Mouse (Mus musculus): ENCODE measurements around the gene F2rl3. TPM values are rescaled to one million over a fixed set of nuclear protein-coding genes. Genes with fewer than 3 reads are reported as not detected.

The F2rl3 gene
- polyA plus RNA-seq, 1 experiment from 2014 or later = 0.94 TPM

- H3K9me3 ChIP-seq = no peaks in the 10 kb centered on the region
- H3K4me1 ChIP-seq = no peaks in the 10 kb centered on the region
- peaks cover 95% of the 10 kb centered on the region for H3K36me3 ChIP-seq
- H3K27me3 ChIP-seq = no peaks in the 10 kb centered on the region
- H3K4me2 ChIP-seq (replicated peaks) = no peak overlapping the region
- H3K4me3 ChIP-seq = no peak overlapping the region
- no peak overlapping the region for H3K27ac ChIP-seq
- no peak overlapping the region for H3K9ac ChIP-seq
- ATAC-seq (ENCODE audit: low FRiP score, low read depth) = no peak
- 85% methylated on average over 3 of the region's 3 CpGs for WGBS
These were observed 10.6 kb upstream of the F2rl3 start for GRCm38 (mm10) chr8:72751126-72751525.

DNA sequence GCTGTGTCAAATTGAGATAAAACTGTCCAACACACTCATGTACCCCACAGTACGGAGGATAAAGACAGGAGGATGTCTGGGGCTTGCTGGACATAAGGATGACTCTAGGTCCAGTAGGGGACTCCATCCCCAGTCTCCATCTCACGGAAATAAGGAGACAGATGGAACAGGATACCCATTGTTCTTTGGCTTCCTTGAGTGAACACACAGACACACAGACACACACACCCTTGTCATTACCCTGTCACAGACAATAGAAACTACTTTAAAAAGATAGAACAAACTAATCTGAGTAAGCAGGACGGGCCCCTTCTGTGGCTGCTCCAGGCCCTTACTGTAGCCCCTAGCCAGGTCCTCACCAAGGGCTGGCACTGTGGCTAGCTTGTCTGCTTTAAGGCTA, 9.4 kb upstream of the F2rl3 start:
- ATAC-seq (ENCODE audit: low FRiP score, low read depth) = no peak
- Histone ChIP-seq H3K9me3 (no peaks in the 10 kb centered on the region), H3K27me3 (no peaks in the 10 kb centered on the region), H3K4me1 (no peaks in the 10 kb centered on the region), H3K36me3 (peaks cover 95% of the 10 kb centered on the region), H3K4me3 (no peak overlapping the region), H3K27ac (no peak overlapping the region), H3K4me2 (replicated peaks) (no peak overlapping the region), H3K9ac (no peak overlapping the region)
- 95% methylated on average over 3 of the region's 3 CpGs for WGBS

- H3K36me3 ChIP-seq = peaks cover 95% of the 10 kb centered on the region
- H3K4me1 ChIP-seq = no peaks in the 10 kb centered on the region
- no peak overlapping the region for H3K9ac ChIP-seq
- no peak for ATAC-seq (ENCODE audit: low FRiP score, low read depth)
- H3K27me3 ChIP-seq = no peaks in the 10 kb centered on the region
- WGBS = 95% methylated on average over 9 of the region's 9 CpGs
- H3K4me3 ChIP-seq = no peak overlapping the region
- no peak overlapping the region for H3K4me2 ChIP-seq (replicated peaks)
- H3K27ac ChIP-seq = no peak overlapping the region
- no peaks in the 10 kb centered on the region for H3K9me3 ChIP-seq
These were observed 8.5 kb upstream of the F2rl3 start for GRCm38 (mm10) chr8:72753165-72753564.

GRCm38 (mm10) chr8:72753781-72754180, 7.9 kb upstream of the F2rl3 start:
- Histone ChIP-seq H3K27ac (no peak overlapping the region), H3K36me3 (peaks cover 95% of the 10 kb centered on the region), H3K4me2 (replicated peaks) (no peak overlapping the region), H3K27me3 (no peaks in the 10 kb centered on the region), H3K4me3 (no peak overlapping the region), H3K4me1 (no peaks in the 10 kb centered on the region), H3K9ac (no peak overlapping the region), H3K9me3 (no peaks in the 10 kb centered on the region)
- WGBS = 92% methylated on average over 2 of the region's 2 CpGs
- no peak for ATAC-seq (ENCODE audit: low FRiP score, low read depth)

DNA sequence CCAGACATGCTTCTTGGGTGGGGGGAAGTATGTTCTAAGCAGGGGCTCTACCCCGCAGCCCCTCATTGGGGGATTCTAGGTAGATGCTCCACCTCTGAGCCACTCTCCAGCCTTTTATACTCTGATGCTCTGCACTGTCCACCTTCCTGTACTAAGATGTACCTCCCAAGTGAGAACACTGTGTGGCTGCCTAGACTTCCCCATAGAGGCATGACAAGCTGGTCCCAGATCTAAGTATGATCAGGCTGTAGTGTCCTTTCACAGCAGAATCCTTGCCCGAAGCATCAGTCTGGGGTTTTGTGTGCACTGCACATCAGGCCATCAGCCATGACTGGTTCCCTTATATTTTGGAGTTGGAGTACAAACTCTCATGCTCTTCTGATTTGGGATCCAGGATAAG, 5.6 kb upstream of the F2rl3 start:
- peaks cover 87% of the 10 kb centered on the region for H3K36me3 ChIP-seq
- H3K4me3 ChIP-seq = no peak overlapping the region
- H3K27ac ChIP-seq = no peak overlapping the region
- H3K9ac ChIP-seq = no peak overlapping the region
- 97% methylated on average over 2 of the region's 2 CpGs for WGBS
- ATAC-seq (ENCODE audit: low FRiP score, low read depth) = no peak
- no peaks in the 10 kb centered on the region for H3K9me3 ChIP-seq
- no peaks in the 10 kb centered on the region for H3K4me1 ChIP-seq
- no peaks in the 10 kb centered on the region for H3K27me3 ChIP-seq
- no peak overlapping the region for H3K4me2 ChIP-seq (replicated peaks)

DNA sequence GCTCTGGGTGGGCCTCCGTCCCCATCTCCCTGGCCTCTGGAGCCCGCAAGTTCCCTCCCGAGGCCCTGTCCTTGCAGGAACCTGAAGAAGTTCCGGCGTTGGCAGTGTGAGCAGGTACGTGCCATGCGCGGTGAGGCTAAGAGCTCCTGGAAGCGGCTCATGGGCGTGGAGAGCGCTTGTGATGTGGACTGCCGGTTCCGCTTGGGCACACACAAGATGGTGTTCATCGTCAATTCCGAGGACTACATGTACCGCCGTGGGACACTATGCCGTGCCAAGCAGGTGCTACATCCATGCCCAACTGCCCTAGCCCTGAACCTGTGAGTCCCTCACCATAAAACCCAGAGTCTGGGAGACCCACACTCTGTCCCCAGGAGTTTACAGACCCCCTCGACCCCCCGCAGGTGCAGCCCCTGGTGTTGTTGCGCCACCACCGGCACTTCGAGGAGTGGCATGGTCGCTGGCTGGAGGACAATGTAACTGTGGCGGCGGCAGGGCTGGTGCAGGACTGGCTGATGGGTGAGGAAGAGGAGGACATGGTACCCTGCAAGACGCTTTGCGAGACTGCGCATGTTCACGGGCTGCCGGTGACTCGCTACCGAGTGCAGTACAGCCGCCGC, 4.8 kb upstream of the F2rl3 start:
- no peaks in the 10 kb centered on the region for H3K27me3 ChIP-seq
- no peak overlapping the region for H3K27ac ChIP-seq
- ATAC-seq (ENCODE audit: low FRiP score, low read depth) = no peak; the same call in 1 of the 2 replicates
- H3K9me3 ChIP-seq = no peaks in the 10 kb centered on the region
- H3K9ac ChIP-seq = no peak overlapping the region
- no peak overlapping the region for H3K4me3 ChIP-seq
- no peak overlapping the region for H3K4me2 ChIP-seq (replicated peaks)
- peaks cover 79% of the 10 kb centered on the region for H3K36me3 ChIP-seq
- WGBS = 96% methylated on average over 35 of the region's 35 CpGs
- no peaks in the 10 kb centered on the region for H3K4me1 ChIP-seq

GRCm38 (mm10) chr8:72757426-72758195, 4.1 kb upstream of the F2rl3 start:
- Histone ChIP-seq H3K9ac (no peak overlapping the region), H3K27me3 (no peaks in the 10 kb centered on the region), H3K36me3 (peaks cover 71% of the 10 kb centered on the region), H3K4me3 (no peak overlapping the region), H3K4me2 (replicated peaks) (no peak overlapping the region), H3K9me3 (no peaks in the 10 kb centered on the region), H3K27ac (no peak overlapping the region), H3K4me1 (no peaks in the 10 kb centered on the region)
- 94% methylated on average over 15 of the region's 15 CpGs for WGBS
- ATAC-seq (ENCODE audit: low FRiP score, low read depth) = no peak; the same call in 1 of the 2 replicates

- ATAC-seq (ENCODE audit: low FRiP score, low read depth) = no peak
- no peak overlapping the region for H3K9ac ChIP-seq
- H3K4me1 ChIP-seq = no peaks in the 10 kb centered on the region
- H3K27ac ChIP-seq = no peak overlapping the region
- H3K27me3 ChIP-seq = no peaks in the 10 kb centered on the region
- H3K4me3 ChIP-seq = no peak overlapping the region
- no peak overlapping the region for H3K4me2 ChIP-seq (replicated peaks)
- H3K9me3 ChIP-seq = no peaks in the 10 kb centered on the region
- H3K36me3 ChIP-seq = peaks cover 64% of the 10 kb centered on the region
These were observed 3.4 kb upstream of the F2rl3 start for GRCm38 (mm10) chr8:72758310-72758709.

DNA sequence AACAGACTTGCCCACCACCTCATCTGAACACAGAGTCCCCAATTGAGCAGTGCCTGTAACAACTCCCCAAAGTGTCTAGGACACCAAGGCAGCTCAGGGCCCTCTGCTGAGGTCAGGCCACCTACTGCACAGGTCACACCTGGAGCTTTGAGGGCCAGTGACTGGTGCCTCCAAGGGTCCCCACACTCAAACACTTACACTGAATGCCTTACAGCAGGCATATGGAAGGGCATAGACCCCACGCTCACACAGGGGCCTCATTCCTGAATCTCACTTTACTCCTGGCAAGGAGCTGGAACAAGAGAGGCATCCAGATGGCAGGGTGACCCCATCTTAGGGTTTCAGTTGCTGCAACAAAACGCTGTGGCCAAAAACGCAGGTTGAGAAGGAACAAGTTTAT, 1.5 kb upstream of the F2rl3 start:
- Histone ChIP-seq H3K9me3 (no peaks in the 10 kb centered on the region), H3K4me1 (no peaks in the 10 kb centered on the region), H3K27me3 (no peaks in the 10 kb centered on the region), H3K27ac (no peak overlapping the region), H3K9ac (no peak overlapping the region), H3K4me2 (replicated peaks) (no peak overlapping the region), H3K4me3 (no peak overlapping the region), H3K36me3 (peaks cover 50% of the 10 kb centered on the region)
- 87% methylated on average over 3 of the region's 3 CpGs for WGBS
- ATAC-seq (ENCODE audit: low FRiP score, low read depth) = no peak

GRCm38 (mm10) chr8:72762306-72762705, 626 bp downstream of the F2rl3 start:
- no peaks in the 10 kb centered on the region for H3K9me3 ChIP-seq
- no peak for ATAC-seq (ENCODE audit: low FRiP score, low read depth)
- no peaks in the 10 kb centered on the region for H3K4me1 ChIP-seq
- H3K4me2 ChIP-seq (replicated peaks) = no peak overlapping the region
- no peak overlapping the region for H3K27ac ChIP-seq
- H3K9ac ChIP-seq = no peak overlapping the region
- no peak overlapping the region for H3K4me3 ChIP-seq
- no peaks in the 10 kb centered on the region for H3K27me3 ChIP-seq
- H3K36me3 ChIP-seq = peaks cover 29% of the 10 kb centered on the region
- WGBS = 92% methylated on average over 12 of the region's 12 CpGs

DNA sequence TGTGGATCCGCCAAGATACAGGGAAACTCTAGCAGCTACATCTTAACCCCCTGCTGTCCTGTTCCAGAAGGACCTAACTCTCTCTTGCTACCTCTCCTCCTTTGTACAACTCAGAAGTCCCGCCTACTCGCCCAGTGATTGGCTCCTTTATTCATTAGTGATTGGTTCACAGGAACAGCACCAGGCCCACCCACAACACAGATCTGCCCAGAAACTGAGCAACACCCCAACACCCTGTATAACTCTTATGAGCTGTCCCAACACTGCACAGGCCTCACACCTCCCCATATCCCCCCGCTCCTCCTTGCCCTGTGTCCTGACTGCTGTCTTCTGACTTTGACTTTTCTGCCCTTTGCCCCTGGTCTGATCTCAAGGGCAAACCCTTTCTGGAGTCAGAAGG, 4.0 kb downstream of the F2rl3 start:
- Histone ChIP-seq H3K4me2 (replicated peaks) (no peak overlapping the region), H3K4me3 (no peak overlapping the region), H3K27me3 (no peaks in the 10 kb centered on the region), H3K4me1 (no peaks in the 10 kb centered on the region), H3K36me3 (no peaks in the 10 kb centered on the region), H3K9ac (no peak overlapping the region), H3K9me3 (no peaks in the 10 kb centered on the region), H3K27ac (no peak overlapping the region)
- 73% methylated on average over 4 of the region's 4 CpGs for WGBS
- peak; percentile 41; the same call in 1 of the 2 replicates for ATAC-seq (ENCODE audit: low FRiP score, low read depth)

GRCm38 (mm10) chr8:72766777-72767176, 5.1 kb downstream of the F2rl3 start:
- no peaks in the 10 kb centered on the region for H3K4me1 ChIP-seq
- no peaks in the 10 kb centered on the region for H3K9me3 ChIP-seq
- H3K27ac ChIP-seq = no peak overlapping the region
- no peaks in the 10 kb centered on the region for H3K27me3 ChIP-seq
- H3K36me3 ChIP-seq = no peaks in the 10 kb centered on the region
- no peak overlapping the region for H3K4me3 ChIP-seq
- no peak overlapping the region for H3K4me2 ChIP-seq (replicated peaks)
- no peak for ATAC-seq (ENCODE audit: low FRiP score, low read depth)
- no peak overlapping the region for H3K9ac ChIP-seq
- WGBS = 32% methylated on average over 7 of the region's 7 CpGs

DNA sequence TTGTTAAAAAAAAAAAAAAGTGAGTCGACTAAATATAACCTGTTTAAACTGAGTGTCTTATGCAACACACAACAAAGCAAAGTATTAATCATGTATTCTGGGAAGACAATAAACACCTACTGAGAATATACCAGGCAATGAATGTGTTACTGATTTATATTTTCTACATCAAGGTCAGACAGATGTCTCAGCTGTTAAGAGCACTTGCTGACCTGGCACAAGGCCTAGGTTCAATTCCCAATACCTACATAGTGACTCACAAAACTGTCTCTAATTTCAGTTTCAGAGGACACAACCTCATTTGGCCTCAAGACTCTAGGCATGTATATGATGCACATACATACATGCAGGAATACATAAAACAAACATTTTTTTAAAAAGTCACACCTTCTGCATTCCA, 16.1 kb downstream of the F2rl3 start:
- H3K4me1 ChIP-seq = no peaks in the 10 kb centered on the region
- no peaks in the 10 kb centered on the region for H3K36me3 ChIP-seq
- no peak overlapping the region for H3K9ac ChIP-seq
- no peak overlapping the region for H3K4me2 ChIP-seq (replicated peaks)
- H3K4me3 ChIP-seq = no peak overlapping the region
- no peak for ATAC-seq (ENCODE audit: low FRiP score, low read depth)
- no peak overlapping the region for H3K27ac ChIP-seq
- H3K9me3 ChIP-seq = no peaks in the 10 kb centered on the region
- no peaks in the 10 kb centered on the region for H3K27me3 ChIP-seq
- WGBS = 87% methylated on average over 1 of the region's 1 CpGs

Measured in limb, embryonic 13.5 days (tissue).